10 mouse cellular contexts compared by ENCODE assay signal in genomic region chr19:34662740-34663139, GRCm38 (mm10). TPM values are rescaled to one million over a fixed set of nuclear protein-coding genes. Genes with fewer than 3 reads are reported as not detected.
DNase-seq lines count a peak whose midpoint lies in the region; ATAC-seq and TF ChIP-seq lines count a peak whose summit lies in the region.
"Had no signal": no experiment of that assay in that cellular context is flagged by ENCODE, and none has a peak within 500 bp of the region (broad histone marks: within the 10 kb centered on the region; RNA-seq: fewer than 3 reads in every experiment).

No protein-coding gene starts in this region.

- no peak for TF ChIP-seq CTCF in lung, adult 2 months (IDR thresholded peaks at IDR 0.05; ENCODE audit: insufficient read depth, low read length)

- H3K27me3 ChIP-seq in intestine, embryonic 16.5 days (replicated peaks; ENCODE audit: control insufficient read depth, insufficient read depth, low read length): no peaks in the 10 kb centered on the region
- H3K27me3 ChIP-seq in intestine, embryonic 15.5 days (replicated peaks): no peaks in the 10 kb centered on the region
- H3K27me3 ChIP-seq in embryonic facial prominence, embryonic 15.5 days: no peaks in the 10 kb centered on the region
- H3K27me3 ChIP-seq in forebrain, embryonic 16.5 days (replicated peaks; ENCODE audit: control insufficient read depth, insufficient read depth, low read length): no peaks in the 10 kb centered on the region

- TF ChIP-seq POLR2A in lung, adult 2 months (IDR thresholded peaks at IDR 0.05; ENCODE audit: borderline replicate concordance, extremely low read depth, low read depth, low read length): no peak

- no peak overlapping the region for H3K9ac ChIP-seq in intestine, embryonic 16.5 days (ENCODE audit: low read depth, low read length)
- H3K9ac ChIP-seq in intestine, embryonic 15.5 days: no peak overlapping the region
- no peak overlapping the region for H3K9ac ChIP-seq in embryonic facial prominence, embryonic 15.5 days
- H3K9ac ChIP-seq in forebrain, embryonic 16.5 days (replicated peaks; ENCODE audit: low read depth, low read length): no peak overlapping the region

- no peaks in the 10 kb centered on the region for H3K36me3 ChIP-seq in intestine, embryonic 16.5 days (ENCODE audit: control insufficient read depth, insufficient read depth, low read length)
- H3K36me3 ChIP-seq in intestine, embryonic 15.5 days: no peaks in the 10 kb centered on the region
- H3K36me3 ChIP-seq in embryonic facial prominence, embryonic 15.5 days: no peaks in the 10 kb centered on the region
- H3K36me3 ChIP-seq in forebrain, embryonic 16.5 days (ENCODE audit: control insufficient read depth, insufficient read depth): no peaks in the 10 kb centered on the region
- H3K36me3 ChIP-seq: G1E had no signal

- ATAC-seq in intestine, embryonic 16.5 days: 0 out of 2 replicates have a peak, but pooled peaks have one; percentile 40
- ATAC-seq in intestine, embryonic 15.5 days: no peak
- ATAC-seq in embryonic facial prominence, embryonic 15.5 days (ENCODE audit: insufficient number of reproducible peaks, low FRiP score, low TSS enrichment, low read depth): no peak
- 0 out of 2 replicates have a peak, but pooled peaks have one; percentile 5 for ATAC-seq in forebrain, embryonic 16.5 days
- 0 out of 2 replicates have a peak, but pooled peaks have one; percentile 23 for ATAC-seq in megakaryocyte progenitor cell, adult 5-6 weeks (replicated peaks; ENCODE audit: poor library complexity)

- H3K9me3 ChIP-seq in intestine, embryonic 16.5 days (ENCODE audit: control insufficient read depth, low read length): no peaks in the 10 kb centered on the region
- no peaks in the 10 kb centered on the region for H3K9me3 ChIP-seq in intestine, embryonic 15.5 days
- no peaks in the 10 kb centered on the region for H3K9me3 ChIP-seq in embryonic facial prominence, embryonic 15.5 days (replicated peaks)
- H3K9me3 ChIP-seq in forebrain, embryonic 16.5 days (ENCODE audit: control insufficient read depth, low read length): no peaks in the 10 kb centered on the region
- H3K9me3 ChIP-seq: G1E had no signal

- H3K27ac ChIP-seq in intestine, embryonic 16.5 days (ENCODE audit: low read length): no peak overlapping the region
- H3K27ac ChIP-seq in intestine, embryonic 15.5 days: no peak overlapping the region
- no peak overlapping the region for H3K27ac ChIP-seq in embryonic facial prominence, embryonic 15.5 days (replicated peaks)
- no peak overlapping the region for H3K27ac ChIP-seq in forebrain, embryonic 16.5 days (ENCODE audit: low read length)

- 46% methylated on average over 5 of the region's 5 CpGs for whole genome bisulfite sequencing in intestine, embryonic 16.5 days
- WGBS in intestine, embryonic 15.5 days: 45% methylated on average over 5 of the region's 5 CpGs
- WGBS in embryonic facial prominence, embryonic 15.5 days: 42% methylated on average over 5 of the region's 5 CpGs
- WGBS in forebrain, embryonic 16.5 days: 48% methylated on average over 5 of the region's 5 CpGs
- WGBS in lung, adult 2 months: 34% methylated on average over 5 of the region's 5 CpGs

- no peak overlapping the region for H3K4me2 ChIP-seq in intestine, embryonic 16.5 days (ENCODE audit: low read depth, low read length)
- no peak overlapping the region for H3K4me2 ChIP-seq in intestine, embryonic 15.5 days (replicated peaks)
- peak overlapping the region; percentile 55 for H3K4me2 ChIP-seq in embryonic facial prominence, embryonic 15.5 days (replicated peaks)
- peak overlapping the region; percentile 47; the same call in 1 of the 2 replicates for H3K4me2 ChIP-seq in forebrain, embryonic 16.5 days (ENCODE audit: low read length)

- no peaks in the 10 kb centered on the region for H3K4me1 ChIP-seq in intestine, embryonic 16.5 days (ENCODE audit: control insufficient read depth, insufficient read depth, low read length)
- H3K4me1 ChIP-seq in intestine, embryonic 15.5 days (replicated peaks): no peaks in the 10 kb centered on the region; the same call in 1 of the 2 replicates
- H3K4me1 ChIP-seq in embryonic facial prominence, embryonic 15.5 days: no peaks in the 10 kb centered on the region
- no peaks in the 10 kb centered on the region for H3K4me1 ChIP-seq in forebrain, embryonic 16.5 days (replicated peaks; ENCODE audit: control insufficient read depth, insufficient read depth, low read length)
- peaks cover 2% of the 10 kb centered on the region; the same call in 1 of the 2 replicates for H3K4me1 ChIP-seq in lung, adult 2 months (ENCODE audit: control insufficient read depth, insufficient read depth, low read length)

- DNase-seq in urinary bladder, postnatal 14 days (ENCODE audit: low spot score): no peak
- DNase-seq in lung, adult 2 months: no peak
- no peak for DNase-seq in right cerebral cortex, postnatal 14 days

- no peak overlapping the region for H3K4me3 ChIP-seq in intestine, embryonic 16.5 days (ENCODE audit: low read length)
- no peak overlapping the region for H3K4me3 ChIP-seq in intestine, embryonic 15.5 days (replicated peaks)
- H3K4me3 ChIP-seq in embryonic facial prominence, embryonic 15.5 days (replicated peaks): no peak overlapping the region
- no peak overlapping the region for H3K4me3 ChIP-seq in forebrain, embryonic 16.5 days (replicated peaks; ENCODE audit: low read length)
- no peak overlapping the region for H3K4me3 ChIP-seq in lung, adult 2 months (replicated peaks; ENCODE audit: extremely low read depth, low read depth, low read length)

RNA-seq across cellular contexts. Expression of gene Ifit1, which starts 22.1 kb away (rescaled TPM):
- 10.8 and 12.6 TPM in 2 replicates for polyA plus RNA-seq in intestine, embryonic 16.5 days (2015; fragmentation: Nextera tagmentation; extraction: Ambion mirVana)
- polyA plus RNA-seq in intestine, embryonic 15.5 days (2015; fragmentation: Nextera tagmentation; extraction: Ambion mirVana): 7.9 and 9.1 TPM in 2 replicates
- polyA plus RNA-seq in embryonic facial prominence, embryonic 15.5 days (2015; fragmentation: Nextera tagmentation; extraction: Ambion mirVana): 1.1 and 1.2 TPM in 2 replicates
- 0.15 and 0.18 TPM in 2 replicates for polyA plus RNA-seq in forebrain, embryonic 16.5 days (2015; fragmentation: Nextera tagmentation; extraction: Ambion mirVana)
- total RNA-seq in megakaryocyte progenitor cell, adult 5-6 weeks (2015): 1.5 and 2.1 TPM in 2 replicates
- 1.0 and 1.1 TPM in 2 replicates for total RNA-seq in megakaryocyte progenitor cell, adult 5-6 weeks (2017)
- polyA plus RNA-seq in lung, adult 2 months (2012; rRNA removed): 3.5 and 5.0 TPM in 2 replicates
- polyA plus RNA-seq: erythroblast, embryonic 14.5 days; G1E had no signal

RNA-seq across cellular contexts. Expression of gene Ifit1bl2, which starts 22.2 kb away (rescaled TPM):
- polyA plus RNA-seq in intestine, embryonic 16.5 days (2015; fragmentation: Nextera tagmentation; extraction: Ambion mirVana): 19.9 and 32.3 TPM in 2 replicates
- polyA plus RNA-seq in intestine, embryonic 15.5 days (2015; fragmentation: Nextera tagmentation; extraction: Ambion mirVana): 7.3 and 9.7 TPM in 2 replicates
- polyA plus RNA-seq in embryonic facial prominence, embryonic 15.5 days (2015; fragmentation: Nextera tagmentation; extraction: Ambion mirVana): 0.13 and 0.24 TPM in 2 replicates
- 0.19 and 0.22 TPM in 2 replicates for polyA plus RNA-seq in forebrain, embryonic 16.5 days (2015; fragmentation: Nextera tagmentation; extraction: Ambion mirVana)
- not detected in 2 replicates for total RNA-seq in megakaryocyte progenitor cell, adult 5-6 weeks (2015)
- total RNA-seq in megakaryocyte progenitor cell, adult 5-6 weeks (2017): 0.27 and 0.83 TPM in 2 replicates
- 0.25 and 0.30 TPM in 2 replicates for polyA plus RNA-seq in lung, adult 2 months (2012; rRNA removed)
- polyA plus RNA-seq: erythroblast, embryonic 14.5 days; G1E had no signal

RNA-seq across cellular contexts. Expression of gene Ifit3b, which starts 55.0 kb away (rescaled TPM):
- 0.15 and 0.32 TPM in 2 replicates for polyA plus RNA-seq in intestine, embryonic 16.5 days (2015; fragmentation: Nextera tagmentation; extraction: Ambion mirVana)
- polyA plus RNA-seq in intestine, embryonic 15.5 days (2015; fragmentation: Nextera tagmentation; extraction: Ambion mirVana): 0.23 and 0.29 TPM in 2 replicates
- polyA plus RNA-seq in embryonic facial prominence, embryonic 15.5 days (2015; fragmentation: Nextera tagmentation; extraction: Ambion mirVana): 0.52 and 0.58 TPM in 2 replicates
- 0.30 TPM in 1 of 2 replicates, not detected in the other for polyA plus RNA-seq in forebrain, embryonic 16.5 days (2015; fragmentation: Nextera tagmentation; extraction: Ambion mirVana)
- not detected in 2 replicates for total RNA-seq in megakaryocyte progenitor cell, adult 5-6 weeks (2015)
- total RNA-seq in megakaryocyte progenitor cell, adult 5-6 weeks (2017): 0.27 TPM in 1 of 2 replicates, not detected in the other
- polyA plus RNA-seq in lung, adult 2 months (2012; rRNA removed): 2.1 and 4.5 TPM in 2 replicates
- total RNA-seq: G1E had no signal
- polyA plus RNA-seq: erythroblast, embryonic 14.5 days; G1E had no signal

Comparison
In these comparisons a context has a peak if more than half of its experiments do, and no peak if none do; other contexts are left out.
1. ATAC-seq: peak in intestine, embryonic 16.5 days (single experiment), forebrain, embryonic 16.5 days (single experiment) and megakaryocyte progenitor cell, adult 5-6 weeks (single experiment); none in intestine, embryonic 15.5 days (single experiment) and embryonic facial prominence, embryonic 15.5 days (single experiment).
2. H3K4me2 ChIP-seq: peak in embryonic facial prominence, embryonic 15.5 days (single experiment) and forebrain, embryonic 16.5 days (single experiment); none in intestine, embryonic 16.5 days (single experiment) and intestine, embryonic 15.5 days (single experiment).